Mouse (Mus musculus): ENCODE measurements at regions not wholly inside any gene's neighbourhood (a gene's known extent, or its start where the extent isn't known, plus 50 kb on each side); places are given as distances from the start of the nearest gene placed in this dataset.
A peak's percentile ranks its signal among the peaks of the same experiment; 100 is the strongest.

- H3K27me3 ChIP-seq (replicated peaks), result no peaks in the 10 kb centered on the region
- H3K36me3 ChIP-seq, result no peaks in the 10 kb centered on the region
- H3K4me2 ChIP-seq, result no peak overlapping the region
- no peak overlapping the region for H3K4me3 ChIP-seq
- WGBS (ENCODE audit: insufficient replicate concordance), result 65% methylated on average over 7 of the region's 7 CpGs
- no peak overlapping the region for H3K9ac ChIP-seq
- H3K4me1 ChIP-seq, result 0 out of 2 replicates have a peak, but pooled peaks cover 6% of the 10 kb centered on the region
- ATAC-seq, result no peak
- no peaks in the 10 kb centered on the region for H3K9me3 ChIP-seq (replicated peaks)
- no peak overlapping the region for H3K27ac ChIP-seq
Measured at GRCm38 (mm10) chr15:62461398-62462051, 1383.5 kb downstream of the Gsdmc2 start.

DNA sequence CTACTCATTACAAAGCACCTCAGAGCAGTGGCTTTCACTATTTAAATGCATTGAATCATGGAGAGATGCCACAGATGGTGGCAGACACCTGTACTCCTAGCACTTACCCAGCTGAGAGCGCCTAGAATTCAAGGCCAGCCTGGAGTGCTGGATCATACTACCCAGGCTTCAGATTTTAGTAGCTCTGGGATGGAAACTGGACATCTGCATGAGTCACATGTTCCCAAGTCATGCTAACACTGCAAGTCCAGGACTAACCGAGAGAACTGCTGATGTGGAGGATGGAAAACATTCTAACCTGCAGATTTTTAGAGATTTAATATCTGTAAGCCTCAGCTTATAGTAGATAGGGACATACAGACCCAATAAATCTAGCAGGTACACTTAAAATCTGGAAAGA, 1384.3 kb downstream of the Gsdmc2 start:
- Histone ChIP-seq H3K9me3 (replicated peaks) (no peaks in the 10 kb centered on the region), H3K27ac (no peak overlapping the region), H3K9ac (no peak overlapping the region), H3K36me3 (no peaks in the 10 kb centered on the region), H3K4me3 (no peak overlapping the region), H3K4me1 (0 out of 2 replicates have a peak, but pooled peaks cover 6% of the 10 kb centered on the region), H3K4me2 (no peak overlapping the region), H3K27me3 (replicated peaks) (no peaks in the 10 kb centered on the region)
- no peak for ATAC-seq
- WGBS (ENCODE audit: insufficient replicate concordance), result 69% methylated on average over 2 of the region's 2 CpGs

DNA sequence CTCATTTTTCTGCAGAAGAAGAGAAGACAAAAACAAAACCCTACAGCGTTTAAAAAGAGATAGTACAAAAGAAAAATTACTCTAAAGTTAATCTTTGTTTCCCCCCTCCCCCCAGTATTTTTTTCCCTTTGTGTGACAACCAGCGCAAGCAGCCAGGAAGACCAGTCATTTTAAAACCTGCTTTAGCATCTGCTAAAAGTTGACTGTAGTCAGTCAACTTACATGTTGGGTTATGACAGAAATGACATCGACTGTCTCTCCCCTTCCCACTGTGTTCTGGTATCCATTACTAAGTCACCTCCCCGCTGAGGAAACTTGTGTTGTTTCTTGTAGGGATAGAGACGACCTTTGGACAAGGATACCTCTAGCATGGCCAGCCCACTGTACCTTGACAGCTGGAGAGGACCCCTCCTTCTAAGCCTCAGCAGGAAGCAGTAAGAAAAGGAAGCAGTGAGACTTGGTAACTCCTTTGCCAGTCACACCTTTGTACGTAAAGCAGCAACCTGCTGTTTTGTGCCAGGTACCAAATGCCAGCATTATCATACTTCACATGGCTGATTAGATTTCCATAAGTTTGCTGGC, 1384.9 kb downstream of the Gsdmc2 start:
- no peak overlapping the region for H3K4me3 ChIP-seq
- H3K4me2 ChIP-seq, result no peak overlapping the region
- no peak overlapping the region for H3K9ac ChIP-seq
- ATAC-seq, result no peak
- 0 out of 2 replicates have a peak, but pooled peaks cover 6% of the 10 kb centered on the region for H3K4me1 ChIP-seq
- no peaks in the 10 kb centered on the region for H3K36me3 ChIP-seq
- 55% methylated on average over 6 of the region's 6 CpGs for WGBS (ENCODE audit: insufficient replicate concordance)
- H3K27ac ChIP-seq, result no peak overlapping the region
- H3K27me3 ChIP-seq (replicated peaks), result no peaks in the 10 kb centered on the region
- no peaks in the 10 kb centered on the region for H3K9me3 ChIP-seq (replicated peaks)

- Histone ChIP-seq H3K9me3 (replicated peaks) (no peaks in the 10 kb centered on the region), H3K9ac (no peak overlapping the region), H3K36me3 (no peaks in the 10 kb centered on the region), H3K27me3 (replicated peaks) (no peaks in the 10 kb centered on the region), H3K4me1 (0 out of 2 replicates have a peak, but pooled peaks cover 6% of the 10 kb centered on the region), H3K4me3 (no peak overlapping the region), H3K27ac (no peak overlapping the region), H3K4me2 (no peak overlapping the region)
- ATAC-seq, result no peak
- 30% methylated on average over 2 of the region's 2 CpGs for WGBS (ENCODE audit: insufficient replicate concordance)
Measured at GRCm38 (mm10) chr15:62457990-62458389, 1387.0 kb downstream of the Gsdmc2 start.

DNA sequence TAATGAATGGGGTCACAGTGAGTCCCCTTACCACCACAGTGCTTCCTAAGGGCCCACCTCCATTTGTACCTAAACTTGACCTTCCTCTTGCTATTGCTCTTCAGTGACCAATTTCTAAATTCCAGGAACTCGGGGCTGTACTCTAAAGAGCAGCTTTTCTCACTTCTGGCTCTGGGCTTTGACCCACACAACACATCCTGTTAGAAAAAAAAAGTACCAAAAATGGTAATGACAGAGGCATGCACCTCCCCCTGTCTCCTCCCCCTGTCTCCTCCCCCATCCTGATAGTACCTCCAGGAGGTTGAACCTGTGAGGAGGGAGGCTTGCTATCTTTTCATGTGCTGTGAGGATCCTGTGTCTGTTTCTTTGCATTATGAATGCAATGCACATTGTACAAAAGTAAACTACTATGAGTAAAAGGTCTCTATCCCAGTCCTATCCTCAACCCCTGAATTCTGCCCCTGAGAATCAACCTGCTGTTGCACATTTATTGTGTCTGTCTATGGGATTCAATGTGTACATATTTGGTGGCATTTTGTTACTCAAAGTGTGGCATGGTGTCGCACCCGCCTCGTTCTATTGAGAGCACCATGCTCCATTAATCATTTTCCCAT, 1387.8 kb downstream of the Gsdmc2 start:
- H3K27me3 ChIP-seq (replicated peaks), result no peaks in the 10 kb centered on the region
- no peaks in the 10 kb centered on the region for H3K36me3 ChIP-seq
- H3K4me3 ChIP-seq, result no peak overlapping the region
- WGBS (ENCODE audit: insufficient replicate concordance), result 74% methylated on average over 4 of the region's 4 CpGs
- no peak overlapping the region for H3K9ac ChIP-seq
- H3K27ac ChIP-seq, result no peak overlapping the region
- 0 out of 2 replicates have a peak, but pooled peaks have one; percentile 30 for ATAC-seq
- H3K4me1 ChIP-seq, result 0 out of 2 replicates have a peak, but pooled peaks cover 6% of the 10 kb centered on the region
- no peaks in the 10 kb centered on the region for H3K9me3 ChIP-seq (replicated peaks)
- H3K4me2 ChIP-seq, result no peak overlapping the region

GRCm38 (mm10) chr15:62456020-62456419, 1389.0 kb downstream of the Gsdmc2 start:
- Histone ChIP-seq H3K4me2 (no peak overlapping the region), H3K27ac (no peak overlapping the region), H3K9me3 (replicated peaks) (no peaks in the 10 kb centered on the region), H3K36me3 (no peaks in the 10 kb centered on the region), H3K4me1 (0 out of 2 replicates have a peak, but pooled peaks cover 6% of the 10 kb centered on the region), H3K4me3 (no peak overlapping the region), H3K27me3 (replicated peaks) (no peaks in the 10 kb centered on the region), H3K9ac (no peak overlapping the region)
- WGBS (ENCODE audit: insufficient replicate concordance), result 57% methylated on average over 1 of the region's 1 CpGs
- ATAC-seq, result no peak

DNA sequence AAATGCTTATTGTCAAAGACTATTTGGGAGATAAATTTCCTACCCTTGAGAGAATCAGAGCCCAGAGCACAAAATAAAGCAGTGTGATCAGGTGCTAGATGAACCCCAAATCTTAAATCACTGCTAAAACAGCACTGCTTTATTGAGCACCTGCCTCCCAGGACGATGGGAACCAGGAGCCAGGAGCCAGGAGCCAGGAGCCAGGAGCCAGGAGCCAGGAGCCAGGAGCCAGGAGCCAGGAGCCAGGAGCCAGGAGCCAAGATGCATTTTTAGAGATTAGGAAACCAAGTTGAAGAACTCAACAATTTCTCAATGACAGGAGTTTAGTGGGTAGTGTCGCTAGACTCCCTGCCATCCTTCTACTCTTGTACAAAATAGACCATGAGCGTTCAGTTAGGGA, 1396.9 kb downstream of the Gsdmc2 start:
- Histone ChIP-seq H3K27ac (no peak overlapping the region), H3K36me3 (no peaks in the 10 kb centered on the region), H3K9ac (no peak overlapping the region), H3K4me2 (no peak overlapping the region), H3K4me3 (no peak overlapping the region), H3K9me3 (replicated peaks) (no peaks in the 10 kb centered on the region), H3K27me3 (replicated peaks) (no peaks in the 10 kb centered on the region), H3K4me1 (no peaks in the 10 kb centered on the region)
- no peak for ATAC-seq
- 53% methylated on average over 3 of the region's 3 CpGs for WGBS (ENCODE audit: insufficient replicate concordance)

DNA sequence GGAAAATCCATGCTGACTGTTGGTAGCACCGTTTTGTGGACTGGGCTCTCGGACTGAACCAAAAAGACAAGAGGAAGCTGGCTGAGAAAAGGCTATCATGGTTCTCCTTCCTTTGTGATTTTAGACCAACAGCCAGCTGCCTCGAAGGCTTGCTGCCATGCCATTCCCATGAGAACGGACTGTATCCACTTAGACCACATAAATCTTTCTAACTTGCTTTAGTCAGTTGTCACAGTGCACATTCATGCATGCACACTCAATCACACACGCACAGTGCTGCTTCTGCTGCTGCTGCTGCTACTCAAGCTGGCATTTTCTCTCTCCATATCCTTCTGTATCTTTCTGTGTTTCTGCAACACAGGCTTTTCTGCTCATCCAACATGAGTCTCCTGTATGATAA, 1405.8 kb downstream of the Gsdmc2 start:
- Histone ChIP-seq H3K9me3 (replicated peaks) (no peaks in the 10 kb centered on the region), H3K36me3 (no peaks in the 10 kb centered on the region), H3K9ac (no peak overlapping the region), H3K27ac (no peak overlapping the region), H3K4me1 (no peaks in the 10 kb centered on the region), H3K4me3 (no peak overlapping the region), H3K27me3 (replicated peaks) (no peaks in the 10 kb centered on the region), H3K4me2 (no peak overlapping the region)
- 56% methylated on average over 5 of the region's 5 CpGs for WGBS (ENCODE audit: insufficient replicate concordance)
- no peak for ATAC-seq

GRCm38 (mm10) chr15:62436631-62437030, 1408.3 kb downstream of the Gsdmc2 start:
- no peak for ATAC-seq
- Histone ChIP-seq H3K4me1 (no peaks in the 10 kb centered on the region), H3K36me3 (no peaks in the 10 kb centered on the region), H3K27ac (no peak overlapping the region), H3K4me2 (no peak overlapping the region), H3K9ac (no peak overlapping the region), H3K9me3 (replicated peaks) (no peaks in the 10 kb centered on the region), H3K27me3 (replicated peaks) (no peaks in the 10 kb centered on the region), H3K4me3 (no peak overlapping the region)
- 69% methylated on average over 5 of the region's 5 CpGs for WGBS (ENCODE audit: insufficient replicate concordance)

- no peak overlapping the region for H3K4me2 ChIP-seq
- no peaks in the 10 kb centered on the region for H3K27me3 ChIP-seq (replicated peaks)
- ATAC-seq, result no peak
- no peak overlapping the region for H3K9ac ChIP-seq
- H3K4me1 ChIP-seq, result no peaks in the 10 kb centered on the region
- no peaks in the 10 kb centered on the region for H3K9me3 ChIP-seq (replicated peaks)
- no peak overlapping the region for H3K4me3 ChIP-seq
- whole genome bisulfite sequencing (ENCODE audit: insufficient replicate concordance), result 76% methylated on average over 4 of the region's 4 CpGs
- no peaks in the 10 kb centered on the region for H3K36me3 ChIP-seq
- no peak overlapping the region for H3K27ac ChIP-seq
Measured at GRCm38 (mm10) chr15:62435141-62435680, 1409.8 kb downstream of the Gsdmc2 start.

GRCm38 (mm10) chr15:62432742-62433245, 1412.2 kb downstream of the Gsdmc2 start:
- whole genome bisulfite sequencing (ENCODE audit: insufficient replicate concordance), result 65% methylated on average over 1 of the region's 1 CpGs
- ATAC-seq, result no peak
- no peaks in the 10 kb centered on the region for H3K4me1 ChIP-seq

GRCm38 (mm10) chr15:62431150-62431678, 1413.8 kb downstream of the Gsdmc2 start:
- no peaks in the 10 kb centered on the region for H3K4me1 ChIP-seq
- 59% methylated on average over 1 of the region's 1 CpGs for WGBS (ENCODE audit: insufficient replicate concordance)
- no peaks in the 10 kb centered on the region for H3K36me3 ChIP-seq
- ATAC-seq, result no peak
- H3K9ac ChIP-seq, result no peak overlapping the region
- H3K4me2 ChIP-seq, result no peak overlapping the region
- H3K27ac ChIP-seq, result no peak overlapping the region
- H3K27me3 ChIP-seq (replicated peaks), result no peaks in the 10 kb centered on the region
- H3K9me3 ChIP-seq (replicated peaks), result no peaks in the 10 kb centered on the region
- no peak overlapping the region for H3K4me3 ChIP-seq

More at GRCm38 (mm10) chr15:62432742-62433245, 1412.2 kb downstream of the Gsdmc2 start:
- Histone ChIP-seq H3K27me3 (replicated peaks) (no peaks in the 10 kb centered on the region), H3K27ac (no peak overlapping the region), H3K4me2 (no peak overlapping the region), H3K9me3 (replicated peaks) (no peaks in the 10 kb centered on the region), H3K36me3 (no peaks in the 10 kb centered on the region), H3K4me3 (no peak overlapping the region), H3K9ac (no peak overlapping the region)

Measured in liver, embryonic 12.5 days (tissue).